Mouse (Mus musculus): ENCODE data around the gene Fam160a2. TPM values are rescaled to one million over a fixed set of nuclear protein-coding genes. Genes with fewer than 3 reads are reported as not detected.

Gene Fam160a2
- total and polyA plus RNA-seq, 3 experiments = 6.2 to 17.7 TPM; not detected in 1

GRCm38 (mm10) chr7:105342752-105343151 is 57.1 kb downstream of the Fam160a2 start (continued):
- TF ChIP-seq MAFK (IDR thresholded peaks at IDR 0.05; ENCODE audit: borderline replicate concordance, low read depth, low read length) (no peak), SMC3 (IDR thresholded peaks at IDR 0.05; ENCODE audit: low read depth, low read length) (no peak), POLR2A (IDR thresholded peaks at IDR 0.05; ENCODE audit: control insufficient read depth in 1 of 2, insufficient read depth in 1 of 2, low read depth in 1 of 2, low read length in 2 of 2, poor library complexity in 1 of 2) (no peak)

GRCm38 (mm10) chr7:105342170-105342569 is 57.7 kb downstream of the Fam160a2 start, which contains the start of gene Olfr691:
Olfr691 (minus strand) TSS chr7:105342270.
- TF ChIP-seq ZMIZ1 (IDR thresholded peaks at IDR 0.05; ENCODE audit: low read depth, low read length) (no peak), TBP (IDR thresholded peaks at IDR 0.05; ENCODE audit: low read depth, low read length) (no peak), TCF12 (IDR thresholded peaks at IDR 0.05; ENCODE audit: low read depth, low read length) (no peak), SMC3 (IDR thresholded peaks at IDR 0.05; ENCODE audit: low read depth, low read length) (no peak), UBTF (IDR thresholded peaks at IDR 0.05; ENCODE audit: borderline replicate concordance, insufficient read depth, low read depth, low read length) (no peak), RAD21 (IDR thresholded peaks at IDR 0.05; ENCODE audit: low read depth, low read length) (no peak), JUND (IDR thresholded peaks at IDR 0.05; ENCODE audit: low read depth, low read length) (no peak), MAZ (IDR thresholded peaks at IDR 0.05; ENCODE audit: low read depth, low read length) (no peak), CTCF (IDR thresholded peaks at IDR 0.05 in 2 of 3, conservative IDR thresholded peaks at IDR 0.05 in 1 of 3; ENCODE audit: control insufficient read depth in 1 of 3, insufficient read depth in 1 of 3, low read depth in 2 of 3, low read length in 3 of 3, poor library complexity in 1 of 3, severe bottlenecking in 1 of 3) (no peak), RCOR1 (IDR thresholded peaks at IDR 0.05; ENCODE audit: low read depth, low read length) (no peak), BHLHE40 (IDR thresholded peaks at IDR 0.05; ENCODE audit: borderline replicate concordance, low read depth, low read length) (no peak), ELF1 (IDR thresholded peaks at IDR 0.05; ENCODE audit: low read depth, low read length) (no peak)
- no peaks in the 10 kb centered on the region for H3K79me2 ChIP-seq (ENCODE audit: control insufficient read depth, insufficient read depth, low read length, poor library complexity)
- H3K4me1 ChIP-seq (ENCODE audit: control insufficient read depth in 1 of 2, insufficient read depth in 2 of 2, low read length in 2 of 2) = no peaks in the 10 kb centered on the region
- H3K9ac ChIP-seq (ENCODE audit: control insufficient read depth, low read depth, low read length, poor library complexity, severe bottlenecking) = no peak within 1 kb of the TSS
- no peaks in the 10 kb centered on the region for H3K36me3 ChIP-seq (ENCODE audit: control insufficient read depth in 1 of 2, insufficient read depth in 2 of 2, low read length in 2 of 2)
- no peaks in the 10 kb centered on the region for H3K27me3 ChIP-seq (ENCODE audit: control insufficient read depth in 1 of 2, insufficient read depth in 2 of 2, low read length in 2 of 2)
- H3K9me3 ChIP-seq (replicated peaks; ENCODE audit: insufficient read depth, low read length) = no peaks in the 10 kb centered on the region
- no peak for DNase-seq (ENCODE audit: low read depth, low spot score)
- no peak within 1 kb of the TSS for H3K4me3 ChIP-seq (ENCODE audit: control insufficient read depth in 1 of 2, insufficient read depth in 1 of 2, low read depth in 2 of 2, low read length in 2 of 2)
- H3K27ac ChIP-seq (ENCODE audit: control insufficient read depth, low read depth, low read length) = no peak within 1 kb of the TSS

GRCm38 (mm10) chr7:105334004-105334403 is 65.8 kb downstream of the Fam160a2 start, which contains the start of gene Olfr690:
Olfr690 (minus strand) TSS chr7:105334104.
- Histone ChIP-seq H3K79me2 (ENCODE audit: control insufficient read depth, insufficient read depth, low read length, poor library complexity) (no peaks in the 10 kb centered on the region), H3K36me3 (ENCODE audit: control insufficient read depth in 1 of 2, insufficient read depth in 2 of 2, low read length in 2 of 2) (no peaks in the 10 kb centered on the region), H3K4me1 (ENCODE audit: control insufficient read depth in 1 of 2, insufficient read depth in 2 of 2, low read length in 2 of 2) (no peaks in the 10 kb centered on the region), H3K9me3 (replicated peaks; ENCODE audit: insufficient read depth, low read length) (no peaks in the 10 kb centered on the region), H3K9ac (ENCODE audit: control insufficient read depth, low read depth, low read length, poor library complexity, severe bottlenecking) (no peak within 1 kb of the TSS), H3K4me3 (ENCODE audit: control insufficient read depth in 1 of 2, insufficient read depth in 1 of 2, low read depth in 2 of 2, low read length in 2 of 2) (no peak within 1 kb of the TSS), H3K27ac (ENCODE audit: control insufficient read depth, low read depth, low read length) (no peak within 1 kb of the TSS), H3K27me3 (ENCODE audit: control insufficient read depth in 1 of 2, insufficient read depth in 2 of 2, low read length in 2 of 2) (no peaks in the 10 kb centered on the region)
- DNase-seq (ENCODE audit: low read depth, low spot score) = no peak
- no peak for TF ChIP-seq BHLHE40 (IDR thresholded peaks at IDR 0.05; ENCODE audit: borderline replicate concordance, low read depth, low read length)

Data from MEL (cell line).